Mouse (Mus musculus) CH12F3 (cell line): ENCODE data around the gene Klf13.

ENCODE experiments used
- in situ Hi-C: fragments of 300-500 bp; cut with MboI; formaldehyde crosslinking; loops from 2 replicates; pipeline ENCODE4 v1.14.3; 2020; ENCODE audit warnings: low sequenced_read_pairs

Gene Klf13

GRCm38 (mm10) chr7:63889116-63889975 is 49.4 kb downstream of the Klf13 start:
- in situ Hi-C loops, result no loop called here

GRCm38 (mm10) chr7:63888674-63889073 is 50.0 kb downstream of the Klf13 start:
- in situ Hi-C loops, result no loop called here

DNA sequence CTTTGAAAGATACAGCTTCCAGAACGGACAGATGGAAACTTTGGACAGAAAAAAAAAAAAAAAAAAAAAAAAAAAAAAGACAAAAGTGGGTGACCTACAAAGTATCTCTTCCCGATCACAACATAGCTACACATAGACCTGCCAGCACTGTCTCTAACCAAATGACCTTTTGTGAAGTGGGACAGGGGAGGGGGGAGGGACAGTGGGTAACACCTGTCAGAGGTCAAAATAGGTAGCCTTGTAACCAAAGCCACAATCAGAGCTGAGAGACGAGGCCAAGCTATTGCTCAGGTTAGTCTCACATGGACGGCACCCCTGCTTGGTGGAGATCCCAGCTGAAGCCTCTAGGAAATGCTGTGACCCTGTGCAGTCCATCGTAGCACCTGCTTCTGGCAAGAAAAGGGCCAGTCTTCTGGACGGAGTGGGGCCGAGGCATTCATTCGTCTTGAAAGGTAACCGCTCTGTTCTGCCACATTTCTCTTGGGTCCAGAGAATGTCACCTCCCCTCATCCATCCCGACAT is 51.1 kb downstream of the Klf13 start:
- in situ Hi-C loops, result no loop called here

DNA sequence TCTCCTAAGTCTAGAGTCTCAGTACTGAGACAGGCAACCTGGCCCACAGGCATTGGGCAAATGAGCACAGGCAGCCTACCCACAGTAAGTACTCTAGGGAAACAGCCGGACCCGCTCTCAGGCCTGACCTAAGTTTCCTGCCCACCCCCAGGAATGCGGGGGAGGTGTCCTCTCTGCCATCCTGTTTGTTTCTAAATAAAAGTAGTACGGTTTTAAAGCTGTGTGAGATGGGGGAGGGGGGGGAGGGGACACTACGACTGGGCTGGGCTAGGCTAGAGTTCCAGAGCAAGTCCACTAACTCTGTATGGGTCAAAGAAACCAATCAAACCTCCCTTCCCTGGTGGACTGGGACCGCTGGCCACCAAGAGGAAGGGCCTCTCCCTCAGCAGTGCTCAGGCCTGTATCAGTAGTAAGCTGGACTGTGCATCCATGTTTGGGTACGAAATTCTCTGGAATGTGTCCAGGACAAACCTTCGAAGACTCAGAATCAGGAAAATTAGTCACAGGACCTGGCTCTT is 51.6 kb downstream of the Klf13 start:
- in situ Hi-C loops, result no loop called here

- in situ Hi-C loops, result no loop called here
Measured at GRCm38 (mm10) chr7:63885025-63885424, 53.7 kb downstream of the Klf13 start.

DNA sequence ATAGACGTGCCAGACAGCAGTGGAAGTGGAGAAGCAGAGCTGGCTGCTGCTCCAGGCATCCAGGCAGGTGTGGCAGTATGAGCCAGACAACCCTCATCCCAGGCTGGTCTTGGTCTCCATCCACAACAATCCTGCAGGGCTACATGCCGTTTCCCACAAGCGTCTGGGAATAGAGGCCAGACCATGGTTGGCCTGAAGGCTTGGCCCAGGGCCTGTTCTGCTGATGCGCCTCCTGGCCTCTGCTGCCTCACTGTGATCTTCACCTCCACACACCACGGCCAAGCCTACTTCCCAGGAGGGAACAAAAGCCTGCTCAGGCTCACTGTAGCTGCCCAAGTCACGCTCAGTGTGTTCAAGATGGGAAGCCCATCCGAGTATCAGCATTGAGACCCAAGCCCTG is 56.0 kb downstream of the Klf13 start:
- in situ Hi-C loops, result no loop called here

DNA sequence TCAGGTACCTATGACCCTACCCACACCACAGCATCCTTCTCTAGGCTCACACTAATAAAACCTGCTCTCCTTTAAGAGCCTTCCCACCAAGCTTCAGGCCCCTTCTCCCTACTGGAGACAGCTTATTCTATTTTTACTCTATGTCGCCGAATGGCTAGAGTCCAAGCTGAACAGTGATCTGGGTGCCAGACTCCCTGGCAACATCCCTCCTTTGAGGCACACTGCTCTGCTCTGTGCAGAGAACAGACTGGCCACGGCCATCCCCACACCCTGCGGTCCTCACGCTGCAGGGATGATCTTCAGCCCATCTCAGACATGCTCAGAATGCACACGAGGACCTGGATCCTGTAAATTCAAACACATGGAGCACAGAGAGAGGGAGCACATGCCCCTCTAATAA is 59.1 kb downstream of the Klf13 start:
- in situ Hi-C loops, result no loop called here

- in situ Hi-C loops, result no loop called here
Measured at GRCm38 (mm10) chr7:63877610-63878009, 61.1 kb downstream of the Klf13 start.

GRCm38 (mm10) chr7:63876640-63877039 is 62.1 kb downstream of the Klf13 start:
- in situ Hi-C loops, result no loop called here

GRCm38 (mm10) chr7:63875686-63876085 is 63.0 kb downstream of the Klf13 start:
- in situ Hi-C loops, result no loop called here

DNA sequence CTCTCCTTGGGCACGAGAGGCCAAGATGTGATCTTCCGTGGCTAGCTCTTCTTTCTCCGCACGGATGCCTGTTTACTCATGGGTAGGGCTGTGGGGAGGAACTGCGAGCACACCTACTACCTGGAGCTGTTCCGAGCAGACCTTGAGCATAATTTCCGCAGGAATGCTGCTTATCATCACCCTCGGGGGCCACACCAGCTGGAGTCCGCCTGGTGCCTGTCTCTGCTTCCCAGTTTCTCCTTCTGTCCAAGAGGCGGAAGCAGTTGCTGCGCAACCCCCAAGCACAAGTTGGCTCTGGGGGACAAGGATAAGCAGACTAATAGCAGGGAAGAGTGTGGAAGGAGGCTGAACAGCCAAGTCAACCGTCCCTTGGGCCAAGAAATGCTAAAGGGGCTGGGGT is 64.8 kb downstream of the Klf13 start:
- in situ Hi-C loops, result no loop called here

- in situ Hi-C loops, result no loop called here
Measured at GRCm38 (mm10) chr7:63871698-63872097, 67.0 kb downstream of the Klf13 start.

- in situ Hi-C loops, result no loop called here
Measured at GRCm38 (mm10) chr7:63868356-63868918, 70.3 kb downstream of the Klf13 start.

DNA sequence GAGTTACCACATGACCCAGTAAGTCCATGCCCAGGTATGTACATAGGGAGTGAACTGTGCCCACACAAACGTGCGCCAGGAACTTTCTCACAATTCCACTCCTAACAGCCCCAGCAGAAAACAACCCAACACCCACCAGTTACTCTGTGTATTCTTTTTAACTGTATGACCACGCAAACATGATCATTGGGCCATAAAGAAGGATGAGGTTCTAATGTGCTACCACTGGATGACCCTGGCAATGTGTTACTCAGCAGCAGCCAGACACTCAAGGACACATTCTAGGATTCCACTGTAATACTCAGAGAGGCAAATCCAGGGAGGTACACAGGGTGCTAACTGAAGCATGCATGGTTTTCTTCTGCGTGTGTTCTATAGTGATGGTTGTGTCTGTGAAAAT is 72.8 kb downstream of the Klf13 start:
- in situ Hi-C loops, result no loop called here

- in situ Hi-C loops, result no loop called here
Measured at GRCm38 (mm10) chr7:63863046-63863445, 75.7 kb downstream of the Klf13 start.

DNA sequence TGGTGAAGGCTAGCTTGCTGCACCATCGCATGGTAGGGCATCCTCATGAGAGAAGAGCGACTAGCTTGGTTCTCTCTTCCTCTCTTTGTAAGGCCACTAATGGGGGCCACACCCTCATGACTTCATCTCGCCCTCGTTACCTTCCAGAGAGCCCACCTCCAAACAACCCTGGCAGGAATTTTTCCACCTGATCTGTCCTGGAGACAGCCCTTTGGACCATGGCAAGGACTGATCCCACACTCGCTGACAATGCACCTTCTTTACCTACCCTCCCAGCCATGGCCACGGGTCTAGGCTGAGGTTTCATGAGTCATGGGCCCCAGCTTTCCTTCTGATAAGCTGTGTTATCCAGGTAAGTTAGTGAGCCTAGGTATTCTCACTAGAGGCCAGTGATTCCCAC is 77.6 kb downstream of the Klf13 start:
- in situ Hi-C loops, result no loop called here

- in situ Hi-C loops, result no loop called here
Measured at GRCm38 (mm10) chr7:63858571-63859152, 80.1 kb downstream of the Klf13 start.

GRCm38 (mm10) chr7:63857771-63858417 is 80.8 kb downstream of the Klf13 start:
- in situ Hi-C loops, result no loop called here

GRCm38 (mm10) chr7:63855283-63855682 is 83.4 kb downstream of the Klf13 start:
- in situ Hi-C loops, result no loop called here

DNA sequence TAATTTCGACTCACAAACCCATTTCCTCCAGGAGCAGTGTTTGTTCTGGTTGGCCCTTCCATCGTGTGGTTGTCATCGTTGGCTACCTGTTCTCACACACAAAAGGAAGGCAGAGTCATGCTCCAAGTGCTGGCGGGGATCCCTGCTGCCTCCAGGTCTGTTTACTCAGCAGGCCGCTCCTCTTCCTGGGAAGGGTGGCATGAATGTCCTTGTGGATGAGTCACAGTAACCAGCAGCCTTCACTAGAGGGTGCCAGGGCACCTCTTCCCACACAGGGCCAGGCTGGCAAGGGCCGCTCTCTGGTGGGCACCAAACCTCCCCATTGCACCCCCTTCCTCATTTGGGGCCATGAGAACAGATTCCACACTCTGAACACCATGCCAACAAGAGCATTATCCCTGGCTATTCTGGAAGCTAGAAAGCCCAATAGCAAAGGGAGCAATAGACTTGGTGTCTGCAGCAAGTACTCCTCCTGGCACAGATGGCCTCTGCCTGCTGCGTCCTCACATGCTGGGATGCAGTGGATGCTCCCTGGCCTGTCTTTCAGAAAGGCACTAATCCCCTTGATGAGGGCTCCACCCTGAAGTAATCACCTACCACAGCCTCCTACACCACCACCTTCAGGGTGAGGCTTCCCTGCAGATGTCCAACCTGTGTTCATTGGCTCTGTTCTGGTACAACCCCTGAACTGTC is 86.7 kb downstream of the Klf13 start:
- in situ Hi-C loops, result no loop called here
